Mouse (Mus musculus): ENCODE measurements around the gene Zfp334.

The Zfp334 gene

DNA sequence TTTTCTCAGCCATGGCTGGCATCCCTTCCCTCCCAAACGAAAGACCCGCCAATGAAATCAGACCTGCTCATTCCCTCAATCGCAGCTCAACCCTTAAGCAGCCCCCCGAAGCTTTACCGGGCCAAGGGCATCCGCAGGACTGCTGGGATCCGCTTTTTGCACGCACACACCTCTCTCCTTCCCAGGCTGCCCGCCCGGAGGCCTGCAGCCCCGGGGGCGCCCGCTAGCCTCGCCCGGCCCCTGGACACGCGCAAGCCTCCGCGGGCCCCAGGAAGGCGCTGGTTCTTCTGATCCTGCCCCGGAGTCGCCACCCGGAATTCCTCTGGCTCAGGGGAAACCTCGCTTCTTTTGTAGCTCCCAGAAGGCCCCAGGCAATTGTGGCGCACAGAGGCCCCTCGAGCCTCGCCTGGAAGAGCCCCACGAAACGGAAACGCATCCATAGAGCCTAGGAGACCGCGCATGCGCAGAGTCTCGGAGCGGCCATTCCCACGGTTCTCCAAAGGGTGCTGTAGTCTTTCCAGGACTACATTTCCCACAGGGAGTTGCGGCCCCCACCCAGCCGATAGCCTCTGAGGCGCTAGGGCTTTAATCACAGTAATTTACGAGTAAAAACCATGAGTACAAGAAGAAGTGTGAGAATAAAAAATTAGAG lies at the start of gene Zfp334:
Zfp334 (minus strand) TSS at position 416 of the 652 bp plus-strand sequence.
- DNase-seq (ENCODE audit: low spot score), result peak; percentile 92

DNA sequence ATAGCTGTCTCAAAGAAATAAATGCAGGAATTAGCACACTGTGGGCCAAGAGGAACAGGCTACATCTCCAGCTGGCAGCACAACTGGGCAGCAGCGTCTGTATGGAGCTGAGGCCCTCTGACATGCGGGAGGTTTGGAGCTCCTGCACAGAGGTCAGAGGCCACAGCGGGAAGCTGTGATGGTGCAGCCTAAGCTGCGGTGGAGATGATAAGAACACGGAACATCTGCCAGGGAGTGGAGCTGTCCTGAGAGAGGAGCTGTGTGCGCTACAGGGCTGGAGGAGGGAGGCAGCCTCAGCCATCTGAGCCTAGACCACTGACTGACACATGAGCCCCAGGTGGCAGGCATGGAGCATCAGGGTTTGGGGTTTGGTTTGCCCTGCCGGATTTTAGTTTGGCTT lies 40.6 kb upstream of the Zfp334 start:
- no peak for DNase-seq (ENCODE audit: low spot score)

DNA sequence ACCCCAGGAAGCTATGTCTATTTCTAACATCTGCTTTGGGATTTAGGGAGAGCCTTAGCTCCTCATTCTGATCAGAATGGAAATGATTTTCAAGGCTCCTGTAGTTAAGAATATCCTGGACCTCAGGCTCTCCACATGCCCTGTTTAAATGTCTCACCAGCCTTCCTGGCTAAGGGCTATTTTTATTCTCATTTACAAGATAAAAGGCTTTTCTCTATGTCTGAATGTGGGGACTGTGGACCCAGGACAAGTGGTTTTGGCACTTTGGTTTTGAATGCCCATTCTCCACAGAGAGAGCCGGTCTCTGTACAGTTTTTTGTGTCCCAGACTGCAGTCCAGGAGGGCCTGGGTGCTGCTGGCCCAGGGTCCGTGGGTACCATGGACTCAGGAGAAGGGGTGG lies 32.1 kb upstream of the Zfp334 start:
- no peak for DNase-seq (ENCODE audit: low spot score)

DNA sequence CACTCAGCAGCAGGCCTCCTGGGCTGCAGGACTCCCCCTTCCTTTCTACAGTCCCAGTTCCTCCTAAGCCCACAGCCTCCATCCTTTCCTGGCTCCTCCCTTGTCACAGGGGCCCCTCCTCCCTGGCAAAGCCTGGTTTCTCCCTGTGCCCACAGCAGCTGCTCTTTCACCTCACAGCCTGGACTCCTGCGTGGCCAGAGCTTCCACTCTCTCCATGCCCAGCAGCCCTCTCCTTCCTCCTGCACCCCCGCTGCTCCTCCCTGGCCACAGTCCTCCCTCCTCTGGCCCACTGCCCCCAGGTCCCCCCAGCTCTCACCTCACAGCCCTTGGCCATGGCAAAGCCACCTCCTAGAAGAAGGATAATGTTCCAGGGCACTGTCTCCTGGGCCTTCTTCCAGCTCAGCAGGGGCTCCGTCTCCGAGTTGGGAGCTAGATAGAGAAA lies 31.6 kb upstream of the Zfp334 start:
- no peak for DNase-seq (ENCODE audit: low spot score)

DNA sequence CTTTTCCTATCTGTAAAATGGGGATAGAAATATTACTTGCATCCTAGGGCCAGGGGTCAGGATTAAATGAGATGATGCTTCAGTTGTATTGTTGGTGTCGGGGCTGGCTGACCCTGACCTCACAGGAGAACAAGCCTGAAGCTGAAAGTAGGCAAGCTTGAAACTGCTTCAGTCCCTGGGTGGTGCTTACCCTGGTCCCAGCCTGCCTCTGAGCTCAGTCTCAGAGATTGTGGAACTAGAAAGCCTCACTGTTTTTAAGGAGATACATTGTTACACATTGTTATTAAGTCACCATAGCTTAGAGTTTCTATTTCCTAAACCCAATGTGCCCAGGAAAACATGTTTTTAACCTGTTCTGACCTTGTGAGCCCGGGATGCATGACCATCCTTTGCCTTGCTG lies 30.5 kb upstream of the Zfp334 start:
- DNase-seq (ENCODE audit: low spot score), result no peak

DNA sequence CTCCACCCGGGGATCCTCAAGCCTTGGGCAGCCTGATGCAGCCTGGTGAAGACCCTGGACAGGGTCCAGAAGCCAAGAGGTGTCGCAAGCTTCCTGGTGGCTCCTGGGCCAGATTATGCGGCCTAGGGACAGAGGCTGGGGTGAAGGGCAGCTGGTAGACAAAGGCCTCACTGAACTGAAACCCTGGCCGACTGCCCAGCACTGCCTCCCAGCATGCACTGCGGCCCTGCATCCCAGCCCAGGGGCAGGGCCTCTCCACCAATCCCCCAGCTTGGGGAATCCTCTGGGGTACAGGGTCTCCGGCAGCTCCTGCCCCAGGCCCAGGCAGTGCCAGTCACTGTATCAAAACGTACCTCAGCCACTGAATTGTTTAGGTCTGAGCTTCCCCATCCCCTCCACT lies 29.2 kb upstream of the Zfp334 start:
- peak; percentile 77 for DNase-seq (ENCODE audit: low spot score)

DNA sequence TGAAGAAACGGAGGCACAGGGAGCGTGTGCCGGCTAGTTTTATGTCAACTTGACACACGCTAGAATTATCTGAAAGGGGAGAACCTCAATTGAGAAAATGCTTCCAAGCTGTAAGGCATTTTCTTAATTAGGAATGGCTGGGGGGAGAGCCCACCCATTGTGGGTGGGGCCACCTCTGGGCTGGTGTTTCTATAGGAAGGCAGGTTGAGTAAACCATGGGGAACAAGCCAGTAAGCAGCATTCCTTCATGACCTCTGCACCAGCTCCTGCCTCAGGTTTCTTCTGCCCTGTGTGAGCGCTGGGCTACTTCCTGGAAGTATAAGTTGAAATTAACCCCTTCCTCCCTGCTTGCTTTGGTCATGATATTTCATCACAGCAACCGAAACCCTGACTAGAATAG lies 27.7 kb upstream of the Zfp334 start:
- no peak for DNase-seq (ENCODE audit: low spot score)

DNA sequence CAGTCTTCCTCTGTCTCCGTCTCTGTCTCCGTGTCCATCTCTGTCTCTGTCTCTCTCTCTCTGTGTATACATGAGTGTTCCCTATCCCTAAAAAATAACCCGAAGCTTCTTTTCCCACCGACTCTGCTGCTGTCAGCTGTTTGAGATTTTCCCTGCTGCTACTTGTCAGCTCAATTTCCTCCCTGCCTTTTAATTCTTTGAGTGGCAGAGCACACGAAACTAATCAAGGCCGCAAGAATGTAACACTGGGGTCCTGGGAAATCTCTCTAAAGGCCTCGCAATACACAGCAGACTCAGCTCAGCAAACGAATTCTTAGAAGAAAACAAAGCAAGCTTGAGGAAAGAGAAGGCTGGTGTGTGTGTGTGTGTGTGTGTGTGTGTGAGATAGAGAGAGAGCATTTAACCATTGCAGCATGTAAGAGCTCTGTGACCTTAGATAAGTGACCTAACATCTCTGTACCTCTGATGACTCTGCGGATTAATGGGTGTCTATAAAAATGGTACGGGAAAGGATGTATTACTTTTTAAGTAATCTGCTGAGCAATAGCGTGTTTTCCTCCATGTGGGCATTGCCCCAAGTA lies 27.2 kb upstream of the Zfp334 start:
- no peak for DNase-seq (ENCODE audit: low spot score)

DNA sequence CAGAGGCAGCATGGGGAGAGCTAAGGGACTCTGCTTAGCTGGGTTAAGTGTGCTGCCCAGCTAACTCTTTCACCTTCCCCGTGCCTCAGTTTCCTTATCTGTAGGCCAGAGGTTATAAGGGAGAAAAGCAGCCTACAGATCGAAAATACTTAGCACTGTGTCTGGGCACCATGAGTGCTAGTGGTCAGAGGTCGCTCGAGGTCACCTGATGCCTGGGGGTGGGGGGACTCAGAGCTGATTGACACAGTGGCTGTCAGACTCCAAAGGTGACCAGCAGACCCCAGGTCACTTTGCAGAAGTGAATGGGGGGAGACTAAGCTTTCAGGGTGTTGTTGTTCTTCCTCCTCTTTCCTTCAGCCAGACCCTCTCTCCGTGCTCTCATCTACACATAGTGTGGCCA lies 26.3 kb upstream of the Zfp334 start:
- DNase-seq (ENCODE audit: low spot score), result no peak

DNA sequence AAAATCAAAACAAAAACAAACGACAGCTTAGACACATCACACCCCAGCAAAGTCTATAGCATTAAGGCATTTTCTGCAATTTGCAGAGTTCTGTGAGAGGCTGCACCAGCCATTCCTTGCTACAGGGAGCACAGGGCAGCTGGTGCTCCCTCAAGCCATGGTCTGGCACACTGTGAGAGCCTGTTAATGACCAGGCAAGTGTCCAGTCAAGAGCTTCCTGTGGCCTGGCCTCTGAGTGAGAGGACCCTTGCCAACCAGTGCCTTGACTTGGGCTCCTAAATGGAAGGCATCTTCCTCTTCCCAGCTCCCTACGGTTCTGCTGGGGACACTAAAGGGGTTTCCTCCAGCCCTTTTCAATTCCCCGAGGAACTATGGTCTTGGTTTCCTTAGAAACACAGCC lies 25.8 kb upstream of the Zfp334 start:
- no peak for DNase-seq (ENCODE audit: low spot score)

DNA sequence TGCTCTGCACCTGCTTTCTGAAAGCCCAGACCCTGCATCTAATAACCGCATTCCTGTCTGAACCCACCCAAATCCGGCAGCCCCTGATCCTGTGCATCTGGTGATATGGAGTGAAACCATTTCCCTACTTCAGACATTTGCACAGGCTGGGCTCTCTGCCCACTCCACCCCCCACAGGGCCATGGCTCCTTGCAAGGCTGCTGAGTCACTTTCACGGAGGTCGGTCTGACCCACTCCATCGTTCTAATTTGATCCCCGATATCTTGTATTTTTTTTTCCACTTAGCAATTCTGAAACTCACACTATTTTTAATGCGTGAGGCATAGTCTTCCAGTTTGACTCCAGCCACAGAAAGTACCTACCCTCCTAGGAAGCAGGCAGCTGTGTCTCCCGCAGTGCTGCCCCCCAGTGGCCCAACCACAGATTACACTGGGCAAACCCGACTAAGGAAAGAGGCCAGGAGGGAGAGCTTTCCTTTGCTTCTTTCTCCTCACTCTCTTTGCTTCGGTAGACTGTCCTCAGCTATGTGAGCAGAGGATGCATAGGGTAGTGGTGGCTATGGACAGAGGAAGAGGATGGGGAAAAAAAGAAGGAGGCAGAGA lies 19.7 kb upstream of the Zfp334 start:
- DNase-seq (ENCODE audit: low spot score), result peak; percentile 57

DNA sequence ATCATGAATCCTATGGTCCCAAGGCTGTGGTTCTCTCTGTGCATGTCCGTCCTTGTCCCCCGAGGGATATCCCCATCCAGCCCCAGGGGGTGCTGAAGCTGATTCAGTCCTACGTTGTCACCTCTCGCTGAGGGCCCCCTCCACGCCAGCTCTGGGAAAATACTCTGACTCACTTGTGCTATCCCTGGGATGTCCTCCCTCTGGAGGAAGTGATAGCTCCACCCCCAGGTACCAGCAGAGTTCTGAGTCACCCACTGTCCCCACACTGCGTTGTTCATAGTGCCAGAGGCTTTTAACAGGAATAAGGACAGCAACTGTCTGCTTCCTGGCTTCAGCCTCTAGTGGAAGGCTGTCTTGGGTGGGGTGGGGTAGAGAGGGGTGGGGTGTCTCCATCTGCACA lies 17.3 kb upstream of the Zfp334 start:
- no peak for DNase-seq (ENCODE audit: low spot score)

DNA sequence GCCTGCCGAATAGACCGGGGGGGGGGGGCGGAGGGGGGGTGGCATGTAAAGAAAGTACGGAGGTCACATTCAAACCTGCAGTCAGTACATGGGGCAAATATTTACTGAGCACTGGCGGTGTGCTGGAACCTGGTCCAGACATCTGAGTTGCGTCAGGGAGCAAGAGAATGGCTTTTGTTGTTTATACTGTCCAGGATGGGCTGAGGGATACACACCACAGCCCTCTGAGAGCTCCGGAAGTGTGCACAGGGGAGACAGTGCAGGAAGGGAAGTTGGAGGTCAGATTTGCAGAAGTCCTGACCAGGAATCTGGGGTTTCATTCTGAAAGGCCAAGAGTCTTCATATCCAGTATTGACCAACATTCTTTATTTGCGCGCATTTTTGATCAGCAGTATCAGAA lies 16.9 kb upstream of the Zfp334 start:
- no peak for DNase-seq (ENCODE audit: low spot score)

DNA sequence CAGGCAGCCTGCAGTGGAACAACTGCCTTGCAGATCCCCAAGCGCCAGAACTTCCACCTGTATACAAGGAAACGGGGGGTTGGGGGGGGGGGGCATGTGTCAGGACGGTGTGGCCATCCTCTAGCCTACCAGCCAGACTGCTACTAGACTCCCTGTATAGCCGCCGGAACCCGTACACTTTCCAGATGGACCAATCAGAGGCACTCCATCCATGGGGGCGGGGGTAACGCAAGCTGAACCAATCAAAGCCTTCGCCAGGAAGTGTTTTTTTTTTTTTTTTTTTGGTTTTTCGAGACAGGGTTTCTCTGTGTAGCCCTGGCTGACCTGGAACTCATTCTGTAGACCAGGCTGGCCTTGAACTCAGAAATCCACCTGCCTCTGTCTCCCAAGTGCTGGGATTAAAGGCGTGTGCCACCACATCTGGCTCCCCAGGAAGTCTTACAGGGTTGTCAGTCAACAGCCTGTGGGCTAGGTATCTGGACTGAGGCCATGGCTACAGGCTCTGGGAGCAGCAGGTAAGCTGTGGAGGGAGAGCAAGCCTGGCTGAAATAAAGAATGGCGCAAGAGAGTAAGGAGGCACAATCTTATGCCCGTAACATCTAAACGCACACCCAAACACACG lies 10.2 kb upstream of the Zfp334 start:
- no peak for DNase-seq (ENCODE audit: low spot score)

DNA sequence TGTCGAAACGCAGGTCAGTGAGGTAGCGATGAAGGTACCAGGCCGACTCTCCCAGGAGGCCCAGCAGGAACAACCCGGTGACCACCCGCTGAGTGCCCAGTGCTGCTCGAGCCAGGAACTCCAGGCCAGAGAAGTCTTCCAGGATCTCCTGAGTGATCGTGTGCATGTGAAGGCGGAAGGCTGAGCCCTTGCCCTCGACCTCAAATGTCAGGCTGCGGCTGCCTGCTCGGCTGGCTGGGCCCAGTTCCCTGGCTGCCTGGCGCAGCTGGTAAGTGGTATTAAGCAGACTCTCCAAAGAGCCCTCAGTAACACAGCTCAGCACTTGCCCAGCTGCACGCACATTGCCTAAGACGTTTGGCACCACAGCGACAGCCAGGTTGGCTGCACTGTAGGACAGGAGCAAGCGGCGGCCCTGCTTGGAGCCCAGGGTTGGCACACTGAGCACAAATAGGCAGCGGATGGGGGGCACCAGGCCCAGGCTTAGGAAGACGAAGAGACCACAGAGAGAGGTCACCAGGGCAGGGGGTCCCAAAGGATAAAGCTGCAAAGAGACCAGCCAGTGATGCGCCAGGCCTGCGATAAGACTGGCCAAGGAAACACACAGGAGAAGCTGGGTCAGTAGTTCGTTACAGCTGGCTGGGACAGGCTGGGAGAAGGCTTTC lies 9.6 kb upstream of the Zfp334 start:
- no peak for DNase-seq (ENCODE audit: low spot score)

DNA sequence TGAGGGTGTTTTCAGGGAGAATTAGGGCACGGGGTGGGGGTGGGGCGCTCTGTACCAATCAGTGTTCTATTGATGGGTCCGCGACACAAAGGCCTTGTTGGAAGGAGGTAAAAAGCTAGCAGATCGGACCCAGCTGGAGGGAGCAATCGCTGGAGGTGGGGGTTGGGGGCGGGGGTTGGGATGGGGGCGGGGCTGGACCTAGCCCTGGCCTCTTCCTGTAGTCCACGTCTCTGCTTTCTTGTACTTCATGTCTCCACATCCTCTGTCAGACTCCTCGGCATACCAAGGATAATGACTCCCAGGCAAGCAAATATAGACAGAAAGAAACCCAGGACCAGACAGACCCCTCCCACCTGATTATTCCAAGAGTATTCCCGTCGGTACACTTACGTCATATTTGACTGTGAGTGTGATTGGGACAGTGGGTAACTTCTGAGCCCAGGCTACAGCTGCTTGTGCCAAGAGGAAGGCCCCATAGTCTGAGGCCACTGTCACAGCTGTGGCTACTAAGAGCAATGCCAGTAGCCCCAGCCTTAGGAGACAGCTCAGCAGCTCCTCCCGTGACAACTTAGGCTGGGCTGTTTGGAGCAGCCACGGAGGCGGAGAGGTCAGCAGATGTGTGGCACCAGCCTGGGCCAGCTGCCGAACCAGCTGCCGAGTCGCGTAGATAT lies 8.9 kb upstream of the Zfp334 start:
- no peak for DNase-seq (ENCODE audit: low spot score)

DNA sequence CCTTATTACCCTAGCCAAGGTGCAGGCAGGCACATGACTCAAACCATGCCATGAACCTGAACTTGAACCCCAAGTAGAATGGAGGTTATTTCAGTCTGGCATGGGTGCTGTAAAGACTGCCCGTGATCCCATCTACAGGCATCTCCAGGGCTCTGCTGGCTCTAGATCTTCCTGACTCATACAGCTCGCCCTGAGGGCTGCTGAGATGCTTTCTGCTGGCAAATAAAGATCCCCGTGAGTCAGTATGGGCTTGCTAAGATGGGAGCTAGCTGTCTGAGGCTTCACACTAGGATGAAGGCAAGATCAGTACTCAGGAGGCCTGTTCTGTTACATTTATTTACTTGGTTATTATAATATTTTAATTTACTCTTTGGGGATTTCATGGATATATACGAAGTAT lies 4.1 kb upstream of the Zfp334 start:
- DNase-seq (ENCODE audit: low spot score), result no peak

DNA sequence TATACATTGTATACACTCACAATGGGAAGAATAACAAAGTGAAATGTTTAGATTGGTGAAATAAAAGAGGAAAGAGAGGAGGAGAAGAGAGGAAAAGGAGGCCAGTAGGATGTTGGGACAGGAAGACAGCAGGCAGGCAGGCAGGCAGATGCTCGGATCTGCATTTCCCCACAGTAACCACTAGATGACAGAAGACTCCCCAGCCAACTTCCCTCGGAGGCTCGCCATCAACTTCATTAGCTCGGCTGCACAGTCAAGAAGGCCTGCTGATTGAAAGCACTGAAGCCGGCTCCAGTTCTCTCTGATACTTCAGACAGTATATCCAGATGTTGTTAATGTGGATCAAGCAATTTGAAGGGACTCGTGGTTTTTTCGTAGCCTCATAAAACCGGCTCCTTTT lies 3.5 kb upstream of the Zfp334 start:
- DNase-seq (ENCODE audit: low spot score), result peak; percentile 65

DNA sequence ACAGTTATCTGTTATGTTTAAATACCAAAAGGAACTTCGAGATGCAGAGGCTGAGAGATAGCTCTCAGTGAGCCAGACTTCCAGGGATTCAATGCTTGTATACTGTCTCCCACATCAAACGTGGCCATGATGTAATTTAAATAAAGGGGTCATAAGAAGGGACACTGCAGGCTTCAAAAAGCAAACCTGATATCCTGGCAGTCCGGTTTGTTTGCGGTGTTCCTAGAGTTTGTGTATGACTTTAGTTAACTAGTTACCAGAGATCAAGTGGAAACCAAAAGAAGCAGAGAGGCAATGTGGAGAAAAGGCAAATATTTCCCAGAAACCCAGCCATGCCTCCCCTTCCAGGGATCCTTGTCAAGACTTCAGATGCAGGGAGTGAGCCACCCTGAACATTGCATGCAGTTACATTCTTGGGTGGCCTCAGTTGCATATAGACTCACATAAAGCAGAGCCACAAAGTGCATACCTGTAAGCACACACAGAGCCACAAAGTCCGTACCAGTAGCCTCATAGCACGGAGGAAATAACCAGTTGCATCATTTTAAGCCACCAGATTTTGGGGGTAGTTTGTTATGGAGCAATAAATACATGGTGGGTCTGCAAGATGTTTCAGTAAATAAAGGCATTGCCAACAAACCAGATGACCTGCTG lies 1.4 kb upstream of the Zfp334 start:
- no peak for DNase-seq (ENCODE audit: low spot score)

DNA sequence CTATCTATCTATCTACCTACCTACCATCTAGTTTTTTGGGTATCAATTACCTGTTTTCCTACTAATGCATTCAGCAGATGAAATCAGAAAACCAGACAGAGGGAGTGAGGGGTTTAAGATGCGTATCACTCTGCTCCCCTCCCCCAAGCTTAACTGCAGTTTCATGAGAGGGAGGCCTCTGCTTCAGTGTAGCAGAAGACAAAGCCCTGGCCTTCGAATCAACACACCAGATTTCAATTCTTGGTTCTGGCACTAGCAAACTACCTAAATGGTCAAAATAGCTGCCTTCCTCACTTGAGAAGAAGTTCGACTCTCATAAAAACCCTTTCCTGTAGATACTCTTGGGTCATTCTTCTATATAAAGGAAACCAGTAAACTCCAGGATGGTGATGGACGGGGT lies 689 bp downstream of the Zfp334 start:
- no peak for DNase-seq (ENCODE audit: low spot score)

DNA sequence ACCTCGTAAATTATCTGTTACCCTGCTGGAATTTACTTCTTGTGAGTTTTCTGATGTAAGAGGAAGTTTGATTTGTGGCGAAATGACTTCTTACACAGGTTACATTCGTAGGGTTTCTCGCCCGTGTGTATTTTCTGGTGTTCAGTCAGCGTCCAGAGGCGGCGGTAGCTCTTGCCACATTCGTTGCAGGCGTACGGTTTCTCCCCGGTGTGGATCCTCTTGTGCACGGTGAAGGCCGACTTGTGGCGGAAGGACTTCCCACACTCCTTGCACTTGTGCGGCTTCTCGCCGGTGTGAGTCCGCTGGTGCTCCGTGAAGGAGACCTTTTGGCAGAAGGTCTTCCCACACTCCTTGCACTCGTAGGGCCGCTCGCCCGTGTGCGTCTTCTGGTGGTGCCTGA lies 8.0 kb downstream of the Zfp334 start:
- no peak for DNase-seq (ENCODE audit: low spot score)

DNA sequence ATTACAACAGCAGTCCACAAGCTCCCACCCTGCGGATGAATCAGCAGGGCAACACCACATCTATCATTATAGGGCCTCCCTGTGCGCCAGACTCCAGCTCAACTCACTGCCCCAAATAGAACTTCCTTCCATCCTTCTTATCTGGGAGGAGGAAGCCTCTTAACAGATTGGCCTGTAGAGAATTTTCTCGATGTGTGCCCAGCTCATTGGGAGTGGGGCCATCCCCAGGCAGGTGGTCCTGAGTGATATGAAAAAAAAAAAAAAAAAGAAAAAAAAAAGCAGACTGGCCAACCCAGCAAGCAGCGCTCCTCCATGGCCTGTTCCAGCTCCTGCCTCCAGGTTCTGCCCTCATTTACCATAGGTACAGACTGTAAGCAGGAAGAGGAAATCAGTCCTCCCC lies 12.1 kb downstream of the Zfp334 start:
- DNase-seq (ENCODE audit: low spot score), result no peak
